Mouse (Mus musculus): ENCODE measurements at regions not wholly inside any gene's neighbourhood (a gene's known extent, or its start where the extent isn't known, plus 50 kb on each side); places are given as distances from the start of the nearest gene placed in this dataset.
A peak's percentile ranks its signal among the peaks of the same experiment; 100 is the strongest.

DNA sequence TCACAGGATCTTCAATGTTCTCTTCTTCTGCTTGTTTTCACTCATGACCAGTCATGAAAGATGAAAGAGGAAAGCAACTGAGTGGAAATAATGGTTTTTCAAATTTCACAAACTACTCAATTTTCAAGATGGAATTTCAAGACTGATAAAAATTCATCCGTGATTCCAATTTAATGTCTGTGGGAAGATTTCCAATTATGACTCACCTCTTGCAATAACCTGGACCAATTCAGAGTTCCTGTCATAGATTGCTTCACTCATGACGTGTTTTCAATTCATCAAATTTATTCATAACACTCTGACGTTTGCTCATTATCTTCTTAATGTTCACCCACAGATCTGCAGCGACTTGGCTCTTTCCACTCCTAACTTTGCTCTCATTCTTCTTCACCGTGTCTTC is 829.2 kb upstream of the Mdga2 start:
- DNase-seq (ENCODE audit: low read depth, low spot score): peak; percentile 61

DNA sequence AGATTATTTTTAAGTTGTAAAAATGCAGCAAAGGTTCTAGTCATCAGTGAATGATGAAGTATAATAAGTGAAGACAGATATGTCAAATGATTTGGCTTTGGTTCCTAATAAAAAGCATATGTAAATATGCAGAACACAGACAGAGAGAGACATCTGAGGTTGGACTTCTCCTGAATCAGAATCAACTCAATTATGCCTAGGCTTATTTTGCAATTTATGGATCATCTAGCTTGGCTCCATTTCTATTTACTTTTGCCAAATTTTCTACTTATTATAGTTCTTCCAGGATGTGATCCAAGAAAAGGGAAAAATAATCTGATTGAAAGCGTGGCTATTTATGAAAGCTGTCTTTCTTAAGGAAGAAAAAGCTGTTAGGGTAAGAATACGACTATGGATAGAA is 823.3 kb upstream of the Mdga2 start:
- DNase-seq (ENCODE audit: low read depth, low spot score): peak; percentile 54
